Mouse (Mus musculus): ENCODE data around the gene Stap2.

The Stap2 gene

DNA sequence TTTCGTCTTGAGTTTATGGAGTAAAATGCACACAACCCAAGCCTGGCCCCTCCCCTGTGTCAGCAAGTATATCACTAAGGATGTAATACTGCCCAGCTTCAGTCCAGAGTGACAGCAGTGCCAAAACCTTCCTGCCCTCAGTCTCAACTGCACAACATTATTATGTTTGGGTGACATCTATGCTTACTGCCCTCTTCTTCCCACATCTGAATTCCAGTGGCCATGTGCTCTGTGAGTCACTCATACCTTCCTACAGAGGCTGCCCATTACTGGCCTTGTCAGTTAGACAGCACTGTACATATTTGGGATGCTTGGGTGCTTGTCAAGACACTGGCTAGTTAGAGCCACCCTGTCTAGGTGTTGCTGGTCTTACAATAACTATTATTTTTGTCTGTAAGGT, 20.9 kb upstream of the Stap2 start:
- peak; percentile 79 for DNase-seq (ENCODE audit: extremely low read depth, insufficient read length, low spot score)

DNA sequence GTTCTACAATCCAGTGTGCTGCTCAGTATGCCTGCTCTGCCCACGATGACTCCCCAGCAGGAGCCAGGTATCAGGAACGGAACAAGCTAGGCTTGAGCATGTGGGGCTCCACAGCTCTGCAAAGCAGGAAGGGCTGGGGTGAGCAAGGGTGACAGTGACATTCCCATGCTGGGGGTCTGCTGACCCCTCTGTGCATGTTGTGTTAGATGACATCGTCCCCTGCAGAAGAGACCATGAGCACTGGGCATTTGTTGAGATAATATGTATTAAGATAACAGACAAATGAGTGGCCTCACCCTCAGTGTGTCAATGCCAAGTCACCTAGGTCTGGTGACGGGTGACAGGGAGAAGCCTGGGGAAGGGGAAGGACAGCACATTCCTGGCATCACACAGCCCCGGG, 19.5 kb upstream of the Stap2 start:
- DNase-seq (ENCODE audit: extremely low read depth, insufficient read length, low spot score) = no peak

DNA sequence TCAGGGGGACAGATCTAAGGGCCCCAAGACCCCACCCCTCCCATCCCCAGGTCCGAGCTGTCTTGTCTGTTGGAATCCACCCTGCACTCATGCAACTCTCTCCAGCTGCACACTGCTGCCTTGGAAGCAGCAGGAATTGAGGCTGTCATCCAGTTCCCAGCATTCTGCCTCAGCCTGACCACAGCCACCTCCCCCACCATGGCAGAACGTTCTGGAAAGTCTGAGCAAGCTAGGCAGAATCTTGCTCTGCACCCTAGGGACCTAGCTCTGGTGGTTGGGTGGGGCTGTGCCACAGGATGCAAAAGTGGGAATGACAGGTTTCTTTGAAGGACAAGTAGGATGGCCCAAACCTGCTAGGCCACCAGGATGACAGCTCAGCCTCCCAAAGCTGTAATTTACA, 19.1 kb upstream of the Stap2 start:
- no peak for DNase-seq (ENCODE audit: extremely low read depth, insufficient read length, low spot score)

DNA sequence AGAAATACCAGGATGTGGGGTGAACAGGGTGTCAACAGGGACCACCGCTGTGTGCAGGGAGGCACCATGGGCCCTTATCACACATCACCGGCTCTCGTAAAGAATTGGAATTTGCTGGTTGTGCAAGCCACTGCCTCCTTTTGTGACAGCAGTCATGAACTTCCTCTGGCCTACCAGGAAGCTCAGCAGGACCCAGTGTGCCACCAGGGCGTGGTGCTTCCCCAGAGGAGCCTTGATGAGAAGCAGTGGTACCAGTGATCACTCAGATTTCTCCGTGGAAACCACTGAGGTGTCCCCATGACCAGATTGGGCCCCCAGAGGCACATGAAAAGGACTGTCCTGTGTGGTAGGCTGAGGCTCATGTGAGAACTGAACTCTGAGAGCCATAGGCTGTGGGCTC, 18.0 kb upstream of the Stap2 start:
- DNase-seq (ENCODE audit: extremely low read depth, insufficient read length, low spot score) = no peak

DNA sequence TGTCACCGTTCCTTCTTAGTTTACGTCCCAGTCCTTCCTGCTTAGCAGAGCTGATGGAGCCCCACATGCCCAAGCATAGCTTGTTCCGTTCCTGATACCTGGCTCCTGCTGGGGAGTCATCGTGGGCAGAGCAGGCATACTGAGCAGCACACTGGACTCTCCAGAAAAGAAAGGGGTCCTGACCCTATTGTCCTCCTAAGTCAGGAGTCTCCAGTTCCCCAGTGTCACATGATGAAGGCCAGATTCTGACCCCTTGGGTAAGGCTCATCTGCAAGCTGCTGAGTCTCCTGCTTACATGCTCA, 17.6 kb upstream of the Stap2 start:
- no peak for DNase-seq (ENCODE audit: extremely low read depth, insufficient read length, low spot score)

DNA sequence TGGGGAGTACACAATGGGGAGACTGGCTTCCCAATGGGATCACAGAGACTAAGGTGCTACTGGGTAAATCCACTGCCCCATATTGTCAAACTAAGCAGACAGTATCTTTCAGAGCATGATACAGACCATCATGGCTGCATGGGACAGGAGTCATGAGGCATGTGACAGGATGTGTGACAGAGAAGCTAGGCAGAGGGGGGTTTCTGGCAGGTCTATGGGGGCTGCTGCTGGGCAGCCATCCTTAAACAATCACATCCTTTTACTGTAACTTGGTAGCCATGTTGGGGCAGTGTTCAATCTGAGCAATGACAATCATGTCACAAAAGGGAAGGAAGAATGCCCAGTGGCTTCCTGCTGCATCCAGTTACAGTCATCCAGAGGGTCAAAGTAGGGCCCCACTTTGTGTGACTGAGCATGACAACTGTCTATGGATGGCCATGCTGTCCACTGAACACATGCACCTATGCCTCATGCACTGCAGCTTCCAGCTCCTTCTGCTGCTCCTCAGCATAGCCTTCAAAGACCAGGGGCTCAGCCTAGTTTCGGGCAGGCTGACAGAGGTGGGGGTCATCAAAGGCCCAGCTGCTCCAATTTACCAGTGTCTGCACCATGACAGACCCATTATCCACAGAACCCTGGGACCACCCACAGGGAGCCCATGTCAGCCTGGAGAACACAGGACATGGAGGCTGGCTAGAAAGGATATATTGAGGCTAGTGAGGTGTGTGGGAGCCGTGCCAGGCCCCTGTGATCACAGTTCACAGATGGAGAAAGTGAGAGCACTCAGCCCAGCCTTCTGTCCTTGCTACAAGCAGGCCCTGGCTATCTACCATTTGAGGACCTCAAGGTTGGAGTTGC, 17.0 kb upstream of the Stap2 start:
- no peak for DNase-seq (ENCODE audit: extremely low read depth, insufficient read length, low spot score)

DNA sequence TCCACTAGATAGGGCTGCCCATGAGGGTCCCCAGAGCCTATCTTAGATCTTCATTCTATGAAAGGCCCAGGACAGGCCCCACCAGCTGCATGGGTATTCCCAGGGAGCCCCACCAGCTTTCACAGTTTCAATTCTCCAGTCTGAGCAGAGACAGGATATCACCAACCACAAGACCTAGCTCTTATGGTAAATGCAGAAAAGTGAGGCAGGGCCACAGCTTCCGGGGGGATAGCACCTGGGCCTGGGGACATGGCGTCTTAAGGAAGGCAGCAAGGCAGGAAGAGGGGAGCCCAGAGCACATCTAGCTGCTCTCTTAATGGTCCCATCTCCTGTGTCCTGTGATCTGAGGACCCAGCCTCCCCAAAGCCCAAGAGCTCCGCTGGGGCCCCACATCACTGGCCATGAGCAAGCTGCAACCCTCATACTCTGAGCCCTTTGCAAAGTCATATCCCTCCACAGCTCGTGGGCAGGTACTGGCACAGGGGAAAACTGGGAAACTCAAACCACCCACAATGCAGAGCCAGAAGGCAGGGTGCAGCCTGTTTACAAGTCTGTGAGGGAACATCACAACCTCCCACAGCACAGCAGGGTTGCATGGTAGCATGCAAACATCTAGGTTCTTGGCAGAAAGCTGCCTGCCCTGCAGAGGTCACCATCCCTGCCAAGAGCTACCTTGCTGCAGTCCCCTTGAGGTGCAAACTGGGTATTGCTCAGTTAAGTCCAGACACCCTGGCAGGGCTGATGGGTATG, 16.0 kb upstream of the Stap2 start:
- DNase-seq (ENCODE audit: extremely low read depth, insufficient read length, low spot score) = no peak

DNA sequence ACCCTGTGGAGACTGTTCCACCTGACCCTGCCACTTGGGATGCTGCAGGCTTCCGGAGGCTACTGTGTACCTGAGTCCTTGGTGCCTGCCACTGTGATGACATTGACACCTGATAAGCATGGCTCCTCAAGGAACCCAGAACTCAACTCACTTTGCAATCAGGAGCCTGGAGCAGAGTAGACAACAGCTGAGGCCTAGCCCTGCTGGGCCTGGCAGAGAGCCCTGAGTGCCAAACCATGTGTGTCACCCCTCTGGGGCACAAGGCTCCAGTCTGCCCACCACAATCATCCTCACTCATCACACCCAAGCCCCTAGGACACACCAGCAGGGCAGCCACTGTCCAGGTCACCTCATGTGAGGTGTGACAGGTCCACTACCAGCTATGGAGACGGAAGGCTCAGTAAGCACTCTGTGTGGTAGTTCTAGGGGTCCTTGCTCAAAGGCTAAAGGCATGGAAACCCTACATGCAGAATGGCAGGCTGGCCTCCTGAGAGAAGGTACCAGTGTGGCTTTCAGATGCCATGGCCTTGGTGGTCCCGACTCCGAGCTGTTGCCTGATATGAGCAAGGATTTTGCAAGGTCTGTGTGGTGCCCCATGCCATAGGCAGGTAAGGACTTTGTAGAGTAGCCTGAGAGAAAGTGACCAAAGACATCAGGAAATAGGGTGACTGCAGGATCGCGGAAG, 15.2 kb upstream of the Stap2 start:
- DNase-seq (ENCODE audit: extremely low read depth, insufficient read length, low spot score) = no peak

DNA sequence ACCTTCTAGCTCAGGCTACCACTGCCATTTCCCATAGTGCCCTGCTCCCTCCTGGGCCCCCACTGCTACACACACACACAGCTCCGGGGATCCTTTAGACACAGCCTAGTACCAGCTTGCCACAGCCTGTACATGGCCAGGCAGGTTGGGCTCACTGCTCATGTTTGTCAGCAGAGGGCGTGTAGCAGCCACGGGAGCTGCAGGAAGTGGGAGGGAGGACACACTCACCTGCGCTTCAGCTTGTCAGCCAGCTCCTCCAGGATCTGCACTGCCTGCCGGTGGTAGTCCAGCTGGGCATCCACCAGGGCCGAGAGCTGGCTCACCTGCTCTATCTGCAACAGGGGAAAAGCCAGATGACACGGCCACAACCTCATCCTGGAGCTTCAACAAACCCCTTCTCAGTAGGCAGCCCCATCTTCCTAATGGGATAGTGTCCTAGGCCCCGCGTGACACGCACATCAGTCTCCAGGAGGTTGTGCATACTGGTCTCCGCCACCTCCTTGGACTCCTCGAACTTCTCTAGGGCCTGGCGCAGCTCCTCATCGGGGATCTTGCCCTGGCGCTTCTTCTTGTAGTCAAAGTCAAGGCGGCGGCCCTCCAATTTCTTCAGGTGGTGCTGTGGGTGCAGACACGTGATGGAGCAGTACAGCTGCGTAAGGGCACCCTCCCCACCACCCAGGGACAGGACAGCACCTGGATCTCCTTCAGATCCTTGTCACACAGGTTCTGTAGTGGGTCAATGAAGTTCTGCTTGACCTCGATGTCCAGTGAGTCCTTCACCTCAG, 13.2 kb upstream of the Stap2 start:
- DNase-seq (ENCODE audit: extremely low read depth, insufficient read length, low spot score) = no peak

DNA sequence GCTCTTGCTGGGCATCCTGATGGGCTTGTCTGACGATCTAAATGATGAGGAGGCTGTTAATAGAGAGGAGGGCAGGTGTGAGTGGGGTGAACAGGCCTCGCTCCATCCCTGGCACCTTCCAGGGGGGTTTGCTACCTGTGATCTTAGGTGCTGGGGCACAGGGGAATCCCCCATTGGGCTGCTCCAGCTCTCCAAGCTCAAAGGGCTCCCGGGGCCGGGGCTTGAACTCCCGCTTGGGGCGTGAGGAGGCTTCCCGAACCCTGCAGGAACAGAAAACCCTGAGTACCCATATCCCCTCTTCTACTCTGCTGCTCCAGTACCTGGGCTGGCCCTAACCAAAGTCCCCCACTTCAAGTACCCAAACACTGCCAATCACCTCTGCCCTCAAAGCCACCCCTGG, 12.5 kb upstream of the Stap2 start:
- DNase-seq (ENCODE audit: extremely low read depth, insufficient read length, low spot score) = no peak

DNA sequence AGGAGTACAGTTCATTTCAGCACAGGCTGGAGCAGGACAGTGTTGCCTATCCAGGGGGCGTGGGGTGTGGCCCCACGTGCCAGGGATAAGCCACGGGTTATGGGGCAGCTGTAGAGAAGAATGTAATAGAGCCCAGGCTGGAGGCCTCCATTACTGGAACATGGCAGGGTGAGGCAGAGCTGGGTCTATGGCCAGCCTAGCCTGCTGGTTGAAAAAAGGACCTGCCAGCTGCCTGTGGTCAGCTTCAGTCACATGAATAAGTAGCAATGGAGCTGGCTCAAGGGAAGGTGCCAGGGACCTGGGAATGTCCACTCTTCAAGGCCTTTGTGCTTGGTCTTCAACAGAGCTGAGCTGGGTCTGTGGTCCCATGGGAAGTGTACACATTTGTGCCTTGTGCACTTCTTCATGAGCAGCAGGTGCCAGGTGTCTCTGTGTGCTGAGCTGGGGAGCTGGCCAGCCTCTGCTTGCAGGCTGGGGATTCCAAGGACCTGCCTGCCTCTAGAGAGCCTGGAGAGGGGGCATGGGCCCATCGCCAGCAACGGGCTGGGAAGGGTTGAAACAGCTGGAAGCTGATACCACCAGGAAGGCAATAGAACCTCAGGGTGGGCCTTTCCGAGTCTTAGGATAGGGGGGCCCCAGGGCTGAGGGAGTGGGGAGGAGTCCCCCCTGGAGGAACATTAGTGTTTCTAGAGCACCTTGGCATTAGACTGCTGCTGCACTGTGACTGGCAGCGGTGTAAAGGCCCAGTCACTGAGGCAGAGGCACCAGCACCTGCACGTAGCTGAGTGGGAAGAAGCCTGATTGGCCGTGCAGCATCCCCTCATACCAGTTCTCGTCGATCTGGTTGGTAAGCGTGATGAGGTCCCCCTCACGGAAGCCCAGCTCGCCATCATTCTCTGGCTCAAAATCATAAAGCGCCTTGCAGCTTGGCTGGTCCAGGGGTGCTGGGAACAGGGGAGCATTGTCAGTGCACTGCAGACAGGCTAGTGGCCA, 11.7 kb upstream of the Stap2 start:
- DNase-seq (ENCODE audit: extremely low read depth, insufficient read length, low spot score) = no peak

DNA sequence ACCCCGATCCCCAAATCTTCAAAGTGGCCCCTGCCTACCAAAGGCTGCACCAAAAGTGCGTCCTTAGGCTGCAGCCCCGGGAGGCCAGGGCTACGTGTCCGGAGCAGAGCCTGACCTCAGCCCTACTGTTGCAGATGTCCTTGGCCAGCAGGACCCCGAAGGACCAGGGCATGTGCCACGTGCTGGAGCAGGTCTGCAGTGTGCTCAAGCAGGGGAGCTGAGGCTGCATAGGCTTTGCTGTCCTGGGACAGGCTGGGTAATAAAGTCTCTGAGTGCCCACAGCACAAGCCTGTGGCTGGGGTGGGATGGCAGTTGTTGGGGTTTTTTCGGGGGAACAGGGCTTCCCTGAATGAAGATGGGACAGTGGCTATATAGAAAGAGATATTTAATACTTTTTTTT, 11.0 kb upstream of the Stap2 start:
- no peak for DNase-seq (ENCODE audit: extremely low read depth, insufficient read length, low spot score)

DNA sequence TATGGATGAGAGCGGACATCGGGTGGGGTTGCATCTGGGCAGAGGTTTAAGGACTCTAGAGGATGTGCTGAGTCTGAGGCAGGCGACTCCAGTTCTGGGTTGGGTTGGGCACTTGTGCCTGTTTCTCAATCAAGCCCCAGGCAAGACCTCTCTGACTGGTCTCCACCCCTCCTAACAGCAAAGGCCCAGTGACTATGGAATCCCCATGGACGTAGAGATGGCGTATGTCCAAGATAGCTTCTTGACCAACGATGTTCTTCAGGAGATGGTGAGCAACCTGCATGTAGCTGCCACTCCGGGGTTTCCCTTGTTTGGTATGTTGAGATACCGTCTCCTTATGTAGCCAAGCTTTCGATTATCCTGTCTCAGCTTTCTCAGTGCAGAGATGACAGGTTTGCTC, 9.9 kb upstream of the Stap2 start:
- no peak for DNase-seq (ENCODE audit: extremely low read depth, insufficient read length, low spot score)

DNA sequence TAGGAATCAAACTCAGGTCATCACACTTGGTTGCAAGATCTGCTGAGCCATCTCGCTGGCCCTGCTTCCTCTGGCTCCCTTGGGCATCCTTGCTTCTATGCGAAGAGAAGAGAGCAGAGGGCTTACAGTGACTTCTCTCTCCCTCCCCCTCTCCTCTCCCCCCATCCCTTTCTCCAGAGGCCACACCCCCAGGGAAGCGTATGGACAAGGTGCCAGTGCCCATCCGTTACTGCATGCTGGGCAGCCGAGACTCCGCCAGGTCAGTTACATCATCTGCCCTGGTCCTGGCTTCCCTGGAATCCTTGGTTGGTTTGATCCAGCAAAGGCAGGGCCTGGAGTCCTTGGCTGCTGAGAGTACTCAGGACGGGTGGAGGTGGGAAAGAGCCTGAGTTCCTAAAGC, 6.1 kb upstream of the Stap2 start:
- no peak for DNase-seq (ENCODE audit: extremely low read depth, insufficient read length, low spot score)

DNA sequence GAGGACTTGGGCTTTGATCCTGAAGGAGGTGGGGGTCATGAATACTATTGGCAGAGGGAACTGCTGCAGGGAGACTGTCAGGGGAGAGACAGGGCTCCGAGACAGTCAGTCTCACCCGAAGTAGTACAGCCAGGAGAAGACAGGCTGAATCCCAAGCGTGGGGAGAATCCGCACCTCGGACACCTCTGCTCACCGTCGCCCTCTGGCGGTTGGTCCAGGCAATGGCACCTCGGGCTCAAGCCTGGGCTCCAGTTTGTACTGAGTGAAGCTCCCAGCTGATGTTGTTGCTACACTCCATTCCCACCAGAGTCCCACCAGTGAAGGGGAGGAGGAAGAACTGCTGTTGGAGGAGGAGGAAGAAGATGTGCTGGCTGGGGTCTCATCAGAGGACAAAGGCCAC, 5.3 kb upstream of the Stap2 start:
- DNase-seq (ENCODE audit: extremely low read depth, insufficient read length, low spot score) = peak; percentile 81

DNA sequence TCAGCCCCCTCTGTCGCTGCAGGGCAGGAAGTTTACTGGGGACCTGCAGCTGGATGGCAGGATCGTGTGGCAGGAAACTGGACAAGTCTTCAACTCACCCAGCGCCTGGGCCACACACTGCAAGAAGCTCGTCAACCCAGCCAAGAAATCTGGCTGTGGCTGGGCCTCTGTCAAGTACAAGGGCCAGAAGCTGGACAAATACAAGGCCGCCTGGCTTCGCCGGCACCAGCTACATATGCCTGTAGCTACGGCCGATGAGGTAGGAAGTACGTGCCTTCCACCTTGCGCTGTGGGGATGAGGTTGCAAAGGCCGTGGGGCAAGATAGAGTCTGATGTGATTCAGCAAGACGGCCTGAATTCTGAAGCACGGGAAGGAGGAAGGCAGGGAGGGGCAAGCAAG, 4.9 kb upstream of the Stap2 start:
- peak; percentile 51 for DNase-seq (ENCODE audit: extremely low read depth, insufficient read length, low spot score)

DNA sequence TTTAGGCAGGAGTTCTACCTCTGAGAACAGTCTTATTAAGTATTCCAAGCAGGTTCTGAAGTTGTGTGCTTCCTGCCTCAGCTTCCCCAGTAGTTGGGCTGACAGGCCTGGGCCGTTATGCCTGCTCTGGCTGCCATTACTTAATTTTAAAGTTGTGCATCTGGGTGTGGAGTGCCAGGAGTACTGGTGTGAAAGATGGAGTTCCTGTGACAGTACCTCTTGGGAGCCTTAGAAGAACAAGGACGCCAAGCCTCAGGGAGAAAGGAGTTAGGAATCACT, 4.5 kb upstream of the Stap2 start:
- DNase-seq (ENCODE audit: extremely low read depth, insufficient read length, low spot score) = no peak

DNA sequence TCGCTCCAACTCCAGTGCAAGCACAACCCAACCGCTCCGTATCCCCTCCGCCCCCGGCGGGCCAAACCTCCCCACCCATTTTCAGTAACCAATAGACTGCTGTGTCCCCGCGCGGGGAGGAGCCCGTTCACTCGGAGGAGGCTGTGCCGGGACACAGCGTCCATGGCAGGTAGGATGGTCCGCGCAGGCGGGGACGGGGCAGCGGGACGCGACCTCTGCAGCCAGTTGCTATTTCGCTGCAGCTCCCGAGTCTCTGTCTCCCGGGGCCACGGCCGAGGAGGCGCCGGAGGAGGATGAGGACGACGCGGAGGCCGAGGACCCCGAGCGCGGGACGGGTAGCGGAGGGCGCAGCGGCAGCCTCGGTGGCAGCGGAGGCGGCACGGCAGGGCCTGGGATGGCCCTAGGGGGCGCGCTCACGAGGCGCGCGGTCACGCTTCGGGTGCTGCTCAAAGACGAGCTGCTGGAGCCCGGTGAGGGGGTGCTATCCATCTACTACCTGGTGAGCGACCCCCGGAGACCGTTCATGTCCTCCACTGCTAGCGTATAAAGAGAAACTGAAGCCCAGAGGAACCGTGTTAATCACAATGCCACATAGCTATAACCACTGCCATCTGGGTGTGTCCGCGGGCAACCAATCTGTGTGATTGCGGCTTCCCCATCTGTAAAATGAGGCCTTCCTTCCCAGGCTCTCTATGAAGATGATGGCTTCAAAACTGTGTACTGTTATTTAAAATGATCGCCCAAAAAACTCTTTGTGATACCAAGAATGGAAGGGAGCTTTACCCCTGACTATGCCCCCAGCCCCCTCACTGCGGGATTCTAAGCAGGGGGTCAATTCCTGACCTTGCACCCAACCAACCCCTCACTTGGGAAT, 3.9 kb upstream of the Stap2 start:
- peak; percentile 90 for DNase-seq (ENCODE audit: extremely low read depth, insufficient read length, low spot score)
